Mouse (Mus musculus): ENCODE measurements around the gene Cirbp. TPM values are rescaled to one million over a fixed set of nuclear protein-coding genes. Genes with fewer than 3 reads are reported as not detected.
A peak's percentile ranks its signal among the peaks of the same experiment; 100 is the strongest.

The Cirbp gene
- polyA plus RNA-seq, 1 experiment from 2014 or later, result 91.8 TPM

- Histone ChIP-seq H3K36me3 (peaks cover 37% of the 10 kb centered on the region), H3K27me3 (ENCODE audit: low read depth, poor library complexity, severe bottlenecking) (peaks cover 44% of the 10 kb centered on the region), H3K27ac (replicated peaks) (peak within 1 kb of the TSS; percentile 92), H3K9me3 (replicated peaks) (no peaks in the 10 kb centered on the region), H3K4me3 (peak within 1 kb of the TSS; percentile 87), H3K4me1 (peaks cover 91% of the 10 kb centered on the region)
- no peak for DNase-seq (ENCODE audit: low spot score)
- 69% methylated on average over 10 of the region's 10 CpGs for WGBS
These were observed 25.1 kb upstream of the Cirbp start, which contains the start of gene Cbarp for GRCm38 (mm10) chr10:80140666-80141035. Gene Cbarp (minus strand): TSS chr10:80140835.

DNA sequence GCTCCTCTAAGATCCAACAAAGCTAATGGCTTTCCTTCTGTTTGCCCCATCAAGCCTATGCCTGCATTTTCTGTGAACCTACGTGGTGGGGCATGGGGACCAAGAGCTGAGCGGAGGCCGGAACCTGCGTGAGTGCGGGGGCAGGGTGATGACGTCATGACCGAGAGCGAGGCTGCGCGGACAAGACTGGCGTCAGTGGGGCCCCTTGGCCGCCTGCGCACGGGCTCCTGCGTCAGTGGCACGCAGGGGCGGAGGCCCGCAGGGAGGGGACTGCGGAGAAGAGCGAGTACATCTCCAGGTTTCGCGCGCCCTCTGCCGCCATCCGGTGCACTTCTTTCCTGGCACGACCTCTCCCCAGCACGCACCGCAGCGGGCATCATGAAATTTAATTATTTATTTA is 24.5 kb upstream of the Cirbp start:
- peak; percentile 93 for DNase-seq (ENCODE audit: low spot score)
- peak overlapping the region; percentile 84 for H3K4me3 ChIP-seq
- no peaks in the 10 kb centered on the region for H3K9me3 ChIP-seq (replicated peaks)
- peaks cover 38% of the 10 kb centered on the region for H3K27me3 ChIP-seq (ENCODE audit: low read depth, poor library complexity, severe bottlenecking)
- peaks cover 37% of the 10 kb centered on the region for H3K36me3 ChIP-seq
- under 1% methylated on average over 29 of the region's 29 CpGs for WGBS
- H3K27ac ChIP-seq (replicated peaks), result peak overlapping the region; percentile 92
- H3K4me1 ChIP-seq, result peaks cover 94% of the 10 kb centered on the region

GRCm38 (mm10) chr10:80141786-80142529 is 23.8 kb upstream of the Cirbp start:
- peak overlapping the region; percentile 92 for H3K27ac ChIP-seq (replicated peaks)
- H3K27me3 ChIP-seq (ENCODE audit: low read depth, poor library complexity, severe bottlenecking), result peaks cover 31% of the 10 kb centered on the region
- H3K4me1 ChIP-seq, result peaks cover 94% of the 10 kb centered on the region
- H3K36me3 ChIP-seq, result peaks cover 35% of the 10 kb centered on the region
- DNase-seq (ENCODE audit: low spot score), result peak; percentile 94
- H3K4me3 ChIP-seq, result peak overlapping the region; percentile 84
- WGBS, result 2% methylated on average over 43 of the region's 43 CpGs
- no peaks in the 10 kb centered on the region for H3K9me3 ChIP-seq (replicated peaks)

- H3K27me3 ChIP-seq (ENCODE audit: low read depth, poor library complexity, severe bottlenecking), result peaks cover 25% of the 10 kb centered on the region
- H3K9me3 ChIP-seq (replicated peaks), result no peaks in the 10 kb centered on the region
- peaks cover 94% of the 10 kb centered on the region for H3K4me1 ChIP-seq
- 1% methylated on average over 15 of the region's 15 CpGs for WGBS
- peak overlapping the region; percentile 84 for H3K4me3 ChIP-seq
- DNase-seq (ENCODE audit: low spot score), result no peak
- H3K27ac ChIP-seq (replicated peaks), result peak overlapping the region; percentile 92
- peaks cover 35% of the 10 kb centered on the region for H3K36me3 ChIP-seq
These were observed 23.3 kb upstream of the Cirbp start for GRCm38 (mm10) chr10:80142530-80142925.

DNA sequence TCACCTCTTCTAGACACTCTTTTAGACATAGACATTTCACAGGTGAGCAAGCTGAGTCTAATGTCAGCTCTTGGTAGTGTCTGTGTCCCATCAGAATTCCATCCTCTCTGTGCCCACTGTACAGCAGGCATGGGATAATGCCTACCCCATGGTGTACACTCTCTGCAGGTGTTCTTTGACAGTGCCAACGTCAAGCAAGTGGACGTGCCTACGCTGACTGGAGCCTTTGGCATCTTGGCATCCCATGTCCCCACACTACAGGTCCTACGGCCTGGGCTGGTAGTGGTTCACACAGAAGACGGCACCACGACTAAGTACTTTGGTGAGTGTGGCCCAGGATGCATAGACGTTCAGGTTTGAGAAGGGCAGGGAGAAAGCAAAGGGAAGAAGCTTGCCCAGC is 22.1 kb upstream of the Cirbp start:
- peaks cover 16% of the 10 kb centered on the region for H3K27me3 ChIP-seq (ENCODE audit: low read depth, poor library complexity, severe bottlenecking)
- peaks cover 91% of the 10 kb centered on the region for H3K4me1 ChIP-seq
- H3K27ac ChIP-seq (replicated peaks), result no peak overlapping the region
- no peaks in the 10 kb centered on the region for H3K9me3 ChIP-seq (replicated peaks)
- WGBS, result 94% methylated on average over 7 of the region's 7 CpGs
- peaks cover 35% of the 10 kb centered on the region for H3K36me3 ChIP-seq
- peak overlapping the region; percentile 84 for H3K4me3 ChIP-seq
- DNase-seq (ENCODE audit: low spot score), result no peak

GRCm38 (mm10) chr10:80144159-80144558 is 21.6 kb upstream of the Cirbp start:
- H3K9me3 ChIP-seq (replicated peaks), result no peaks in the 10 kb centered on the region
- H3K36me3 ChIP-seq, result peaks cover 35% of the 10 kb centered on the region
- peaks cover 86% of the 10 kb centered on the region for H3K4me1 ChIP-seq
- peak overlapping the region; percentile 84 for H3K4me3 ChIP-seq
- H3K27me3 ChIP-seq (ENCODE audit: low read depth, poor library complexity, severe bottlenecking), result peaks cover 16% of the 10 kb centered on the region
- 93% methylated on average over 12 of the region's 12 CpGs for WGBS
- DNase-seq (ENCODE audit: low spot score), result no peak
- no peak overlapping the region for H3K27ac ChIP-seq (replicated peaks)

DNA sequence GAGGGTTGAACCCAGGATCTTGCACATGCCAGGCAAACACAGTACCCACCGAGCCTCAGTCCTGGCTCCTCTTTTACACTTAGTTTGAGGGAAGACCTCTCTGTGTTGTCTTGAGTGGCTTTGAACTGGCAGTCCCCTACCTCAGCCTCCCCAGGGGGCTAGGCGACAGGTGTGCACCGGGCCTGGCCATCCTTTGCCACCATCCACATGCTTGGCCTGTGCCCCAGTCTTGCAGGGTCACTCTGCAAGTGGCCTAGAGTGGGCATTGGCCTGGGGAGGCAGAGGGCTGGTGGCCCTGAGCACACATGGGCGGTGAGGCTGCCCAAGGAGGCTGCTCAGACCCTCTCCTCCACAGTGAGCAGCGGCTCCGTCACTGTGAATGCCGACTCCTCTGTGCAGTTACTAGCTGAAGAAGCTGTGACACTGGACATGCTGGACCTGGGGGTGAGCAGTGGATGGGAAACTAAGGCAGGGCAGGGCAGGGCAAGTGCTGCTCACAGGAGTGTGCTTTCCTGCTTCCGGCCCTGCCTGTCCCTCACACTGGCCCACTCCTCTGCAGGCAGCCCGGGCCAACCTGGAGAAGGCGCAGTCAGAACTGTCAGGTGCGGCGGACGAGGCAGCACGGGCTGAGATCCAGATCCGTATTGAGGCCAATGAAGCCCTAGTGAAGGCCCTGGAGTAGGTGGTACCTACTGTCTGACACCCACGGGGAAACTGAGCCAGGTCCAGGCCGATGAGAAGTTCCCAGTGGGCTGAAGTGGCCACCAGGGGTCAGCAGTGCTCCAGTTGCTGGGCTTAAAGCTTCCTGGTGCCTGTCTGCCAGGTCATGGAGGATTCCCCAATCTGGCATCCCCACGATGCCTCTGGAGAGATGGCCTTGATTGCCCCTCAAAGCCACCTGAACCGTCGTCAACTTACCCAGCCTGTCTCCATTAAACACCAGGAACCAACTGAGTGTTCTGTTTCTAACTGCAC is 20.6 kb upstream of the Cirbp start:
- H3K4me3 ChIP-seq, result peak overlapping the region; percentile 84
- DNase-seq (ENCODE audit: low spot score), result peak; percentile 79
- H3K4me1 ChIP-seq, result peaks cover 82% of the 10 kb centered on the region
- peak overlapping the region; percentile 100 for H3K27ac ChIP-seq (replicated peaks)
- H3K27me3 ChIP-seq (ENCODE audit: low read depth, poor library complexity, severe bottlenecking), result peaks cover 7% of the 10 kb centered on the region; the same call in 1 of the 2 replicates
- WGBS, result 79% methylated on average over 20 of the region's 20 CpGs
- H3K9me3 ChIP-seq (replicated peaks), result no peaks in the 10 kb centered on the region
- peaks cover 41% of the 10 kb centered on the region for H3K36me3 ChIP-seq

DNA sequence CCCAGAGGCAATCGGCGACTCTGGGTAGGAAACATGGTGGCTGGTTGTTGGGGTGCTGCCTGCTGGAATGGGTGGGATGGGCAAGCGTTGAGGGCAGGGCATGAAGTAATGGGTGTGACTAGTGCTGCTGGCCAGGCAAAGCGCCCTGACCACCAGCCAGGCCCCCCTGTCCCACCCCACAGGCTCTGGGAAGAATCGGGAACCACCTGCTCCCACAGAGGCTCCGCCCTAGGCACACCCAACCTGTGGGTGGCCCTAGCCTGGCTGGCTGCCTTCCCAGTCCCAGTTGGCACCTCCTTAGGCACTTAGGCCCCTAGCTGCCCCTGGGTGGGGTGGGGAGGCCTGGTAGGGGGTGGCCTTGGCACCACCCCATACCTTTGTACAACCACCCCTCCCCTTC is 19.9 kb upstream of the Cirbp start:
- peaks cover 75% of the 10 kb centered on the region for H3K4me1 ChIP-seq
- H3K27me3 ChIP-seq (ENCODE audit: low read depth, poor library complexity, severe bottlenecking), result no peaks in the 10 kb centered on the region
- WGBS, result 86% methylated on average over 6 of the region's 6 CpGs
- DNase-seq (ENCODE audit: low spot score), result no peak
- peak overlapping the region; percentile 84 for H3K4me3 ChIP-seq
- H3K27ac ChIP-seq (replicated peaks), result peak overlapping the region; percentile 100
- no peaks in the 10 kb centered on the region for H3K9me3 ChIP-seq (replicated peaks)
- peaks cover 48% of the 10 kb centered on the region for H3K36me3 ChIP-seq

DNA sequence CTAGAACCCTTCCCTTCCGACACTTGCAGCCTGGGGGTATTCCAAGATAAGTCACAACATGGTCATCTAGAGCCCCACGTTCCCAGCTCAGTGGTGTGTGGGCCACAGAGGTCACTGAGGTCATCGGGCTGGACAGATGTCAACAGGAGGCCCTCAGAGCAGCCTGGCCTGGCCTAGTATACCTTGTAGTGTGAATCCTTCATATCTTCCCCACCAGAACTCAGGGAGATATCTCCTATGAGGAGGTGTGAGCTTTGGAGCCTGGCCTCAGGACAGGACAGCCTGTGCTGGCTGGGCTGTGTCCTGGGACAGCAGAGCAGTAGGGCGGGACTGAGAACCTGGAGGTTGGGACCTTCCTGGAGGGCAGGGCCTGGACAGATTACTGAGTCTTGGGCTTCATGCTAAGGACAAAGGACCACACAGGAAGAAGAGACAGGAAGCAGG is 19.2 kb upstream of the Cirbp start:
- H3K27me3 ChIP-seq (ENCODE audit: low read depth, poor library complexity, severe bottlenecking), result no peaks in the 10 kb centered on the region
- no peak for DNase-seq (ENCODE audit: low spot score)
- peaks cover 73% of the 10 kb centered on the region for H3K4me1 ChIP-seq
- peak overlapping the region; percentile 100 for H3K27ac ChIP-seq (replicated peaks)
- H3K9me3 ChIP-seq (replicated peaks), result no peaks in the 10 kb centered on the region
- peaks cover 55% of the 10 kb centered on the region for H3K36me3 ChIP-seq
- H3K4me3 ChIP-seq, result peak overlapping the region; percentile 84; the same call in 1 of the 2 replicates
- WGBS, result 76% methylated on average over 4 of the region's 4 CpGs

- Histone ChIP-seq H3K27ac (replicated peaks) (peak overlapping the region; percentile 100), H3K4me1 (peaks cover 73% of the 10 kb centered on the region), H3K4me3 (peak overlapping the region; percentile 99), H3K9me3 (replicated peaks) (no peaks in the 10 kb centered on the region), H3K27me3 (ENCODE audit: low read depth, poor library complexity, severe bottlenecking) (no peaks in the 10 kb centered on the region), H3K36me3 (peaks cover 62% of the 10 kb centered on the region)
- 77% methylated on average over 5 of the region's 5 CpGs for WGBS
- no peak for DNase-seq (ENCODE audit: low spot score)
These were observed 18.6 kb upstream of the Cirbp start for GRCm38 (mm10) chr10:80147146-80147718.

DNA sequence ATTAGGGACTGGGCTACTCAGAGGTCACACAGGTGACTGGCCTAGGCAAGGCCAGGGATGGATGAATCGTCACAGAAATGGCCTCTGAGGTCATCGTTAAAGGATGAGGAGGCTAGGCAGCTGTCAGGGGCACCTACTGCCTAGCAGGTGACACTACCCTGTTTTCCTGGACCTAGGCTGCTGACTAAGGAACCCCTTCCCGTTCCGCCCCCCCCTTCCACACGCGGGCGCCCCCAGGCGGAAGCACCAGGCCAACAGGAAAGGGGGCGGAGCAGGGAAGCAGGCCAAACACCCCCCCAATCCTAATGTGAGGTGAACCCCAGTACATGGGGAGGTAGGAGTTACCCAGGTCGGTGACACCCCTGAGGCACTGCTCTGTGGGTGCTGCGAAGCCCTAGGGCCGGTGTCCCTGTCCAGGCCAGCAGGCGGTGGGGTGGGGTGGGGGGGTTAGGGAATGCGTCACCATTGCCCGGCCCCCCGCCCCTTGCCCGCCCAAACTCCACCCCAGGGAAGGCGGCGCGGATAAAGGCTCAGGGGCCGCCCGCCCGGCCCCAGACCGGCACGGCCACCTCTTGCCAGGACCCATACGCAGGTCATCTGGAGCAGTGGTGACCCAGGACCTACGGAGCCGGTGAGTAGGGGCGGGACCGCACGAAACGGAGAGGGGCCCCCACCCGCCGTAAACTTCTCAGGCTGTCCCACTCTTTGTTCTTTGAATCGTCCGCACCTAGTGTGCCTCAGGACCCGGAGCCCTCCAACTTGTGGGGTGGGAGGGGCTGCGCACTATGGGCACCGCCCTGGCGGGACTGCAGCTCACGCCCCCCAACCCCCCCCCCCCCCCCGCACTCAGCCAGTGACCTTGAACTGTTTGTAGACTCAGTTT is 17.8 kb upstream of the Cirbp start, which contains the start of gene Midn:
Gene Midn (plus strand): TSS at position 554 of the 883 bp plus-strand sequence.
- peaks cover 73% of the 10 kb centered on the region for H3K4me1 ChIP-seq
- H3K9me3 ChIP-seq (replicated peaks), result no peaks in the 10 kb centered on the region
- DNase-seq (ENCODE audit: low spot score), result peak; percentile 82
- peak within 1 kb of the TSS; percentile 100 for H3K27ac ChIP-seq (replicated peaks)
- no peaks in the 10 kb centered on the region for H3K27me3 ChIP-seq (ENCODE audit: low read depth, poor library complexity, severe bottlenecking)
- peaks cover 69% of the 10 kb centered on the region for H3K36me3 ChIP-seq
- WGBS, result under 1% methylated on average over 40 of the region's 42 CpGs
- H3K4me3 ChIP-seq, result peak within 1 kb of the TSS; percentile 99

All from midbrain, embryonic 10.5 days (tissue).